Mouse (Mus musculus) CD8-positive naive resting alpha-beta T cell, adult 2 months (primary cell): ENCODE data around the gene Psenen.

Source experiments
- DNase-seq, 2 experiments: peaks; one replicate each; pipeline ENCODE4 v3.0.0; 2022; ENCODE audit warnings: low read depth in 2 of 2, low spot score in 2 of 2

Gene Psenen

GRCm38 (mm10) chr7:30563117-30563905, at the start of gene Psenen, which contains the start of the genes U2af1l4 and Gm49396:
Gene Psenen (minus strand): TSS chr7:30563627.
Gene U2af1l4 (plus strand): TSS chr7:30563301.
Gene Gm49396 (plus strand): TSS chr7:30563344.
- peak; percentile 89 to 91 for DNase-seq

DNA sequence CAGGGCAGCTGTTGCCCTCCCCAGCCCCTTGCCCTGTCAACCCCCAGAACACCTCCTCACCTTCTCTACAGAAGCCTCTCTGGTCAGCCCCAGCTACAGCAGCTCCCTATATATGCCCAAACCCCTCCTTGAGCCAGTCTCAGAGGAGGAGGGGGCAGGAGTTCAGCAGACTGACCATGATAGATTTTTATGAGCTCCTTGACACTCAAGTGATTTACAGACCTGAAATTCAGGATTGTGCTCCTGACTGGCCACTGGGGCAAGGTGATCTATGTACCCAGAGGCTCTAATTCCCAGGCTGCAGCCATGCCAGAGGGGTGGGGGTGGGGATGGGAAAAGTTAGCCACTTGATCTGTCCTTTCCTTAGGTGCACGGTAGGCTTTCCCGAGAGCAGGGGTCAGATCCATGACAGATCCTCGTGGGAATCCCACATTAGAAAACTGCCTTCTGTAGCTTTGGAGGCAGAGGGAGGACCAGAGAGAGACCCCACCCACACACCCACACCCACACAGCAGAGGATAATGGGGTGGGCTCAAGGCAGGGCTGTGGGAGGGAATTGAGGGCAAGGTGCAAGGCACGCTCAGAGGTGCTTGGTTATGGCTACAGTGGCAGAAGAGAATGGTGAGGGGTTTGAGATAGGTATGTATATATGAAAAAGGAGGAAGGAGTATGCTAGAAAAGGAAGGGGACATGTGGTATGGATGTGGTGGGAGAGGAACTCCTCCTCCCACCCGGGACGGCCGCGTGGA, 49.4 kb upstream of the Psenen start, which contains the start of gene Upk1a:
Upk1a (minus strand) TSS at position 194 of the 749 bp plus-strand sequence.
- DNase-seq, result no peak

DNA sequence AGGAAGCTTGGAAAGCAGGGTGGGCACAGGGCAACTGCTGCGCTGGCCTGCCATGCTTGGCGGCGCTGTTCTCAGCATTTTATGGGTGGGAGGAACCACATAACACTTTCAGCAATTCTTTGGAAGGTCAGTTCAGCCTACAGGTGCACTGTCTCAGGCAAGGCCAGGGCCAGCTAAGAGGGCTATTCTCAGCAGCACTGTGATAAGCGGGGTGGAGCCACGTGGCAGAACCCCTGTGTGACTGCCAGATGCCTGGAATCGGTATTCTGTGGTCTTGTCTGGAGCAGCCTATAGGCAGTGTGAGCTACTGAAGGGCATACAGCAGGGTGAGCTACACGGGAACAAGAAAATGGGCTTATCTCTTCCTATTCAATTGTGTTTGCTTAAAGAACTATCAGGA, 46.6 kb upstream of the Psenen start:
- no peak for DNase-seq

GRCm38 (mm10) chr7:30608476-30608875, 45.0 kb upstream of the Psenen start:
- DNase-seq, result no peak

GRCm38 (mm10) chr7:30607706-30608309, 44.4 kb upstream of the Psenen start:
- DNase-seq, result peak; percentile 48 to 67

DNA sequence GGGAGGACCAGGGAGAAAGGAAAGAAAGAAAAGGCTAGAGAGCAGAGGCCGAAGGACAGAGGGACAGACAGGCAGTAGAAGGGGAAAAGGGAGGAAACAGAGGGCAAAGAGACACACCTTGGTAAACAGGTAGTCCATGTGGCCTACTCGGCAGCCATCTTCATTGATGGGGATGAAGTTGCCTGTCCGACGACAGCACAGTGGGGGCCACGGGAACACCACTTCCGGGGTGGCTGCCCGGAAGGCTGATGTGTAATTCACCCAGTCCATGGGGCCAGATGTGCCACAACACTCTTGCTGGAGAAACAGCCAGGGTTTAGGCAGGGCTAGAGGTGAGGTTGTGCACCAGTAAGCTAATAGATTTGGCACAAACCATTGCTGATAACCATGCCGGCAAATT, 41.5 kb upstream of the Psenen start:
- DNase-seq, result no peak

GRCm38 (mm10) chr7:30604424-30604823, 41.0 kb upstream of the Psenen start:
- DNase-seq, result no peak

DNA sequence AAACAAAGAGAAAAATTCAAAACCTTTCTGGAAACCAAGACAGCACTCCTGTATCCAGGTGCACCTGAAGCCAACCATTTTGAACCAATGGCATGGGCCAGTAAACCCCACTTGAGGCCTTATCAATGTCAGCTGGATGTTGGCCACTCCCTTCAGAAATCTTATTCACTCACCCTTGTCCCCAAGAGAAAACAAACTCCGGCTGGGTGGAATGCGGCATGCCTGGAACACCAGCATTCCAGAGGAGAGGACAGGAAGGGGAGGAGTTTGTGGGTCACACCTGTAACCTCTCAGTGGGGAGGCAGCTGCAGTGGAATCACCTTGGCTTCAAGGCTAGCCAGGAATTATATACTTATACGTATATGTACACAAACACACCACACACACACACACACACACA, 39.2 kb upstream of the Psenen start:
- DNase-seq, result no peak

- no peak for DNase-seq
Measured at GRCm38 (mm10) chr7:30600651-30601050, 37.2 kb upstream of the Psenen start.

DNA sequence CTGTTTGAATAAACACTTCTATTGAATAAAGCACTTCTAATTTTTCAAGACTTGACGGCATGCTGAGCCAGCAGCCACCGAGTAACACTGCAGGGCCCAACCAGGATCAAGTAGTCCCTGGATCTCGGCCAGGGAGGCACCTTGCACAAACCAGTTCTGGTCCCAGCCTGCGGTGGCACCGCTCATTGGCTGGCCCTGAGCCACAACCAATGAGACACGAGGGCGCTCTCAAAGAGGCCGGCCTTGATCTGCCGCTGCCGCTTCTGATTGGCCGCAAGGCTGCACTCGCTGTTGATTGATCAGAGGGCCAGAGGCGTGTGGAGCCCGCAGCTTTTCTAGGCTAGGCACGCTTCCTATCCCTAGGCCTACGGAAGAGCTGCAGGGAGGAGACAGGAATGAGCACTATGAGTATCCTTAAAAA, 36.5 kb upstream of the Psenen start:
- DNase-seq, result peak in 1 of 2 experiments; percentile 14

- no peak for DNase-seq
Measured at GRCm38 (mm10) chr7:30598786-30599185, 35.4 kb upstream of the Psenen start, which contains the start of gene Zbtb32. Gene Zbtb32 (minus strand): TSS chr7:30598909.

GRCm38 (mm10) chr7:30596811-30597210, 33.4 kb upstream of the Psenen start:
- no peak for DNase-seq

- DNase-seq, result no peak
Measured at GRCm38 (mm10) chr7:30596093-30596492, 32.7 kb upstream of the Psenen start.

GRCm38 (mm10) chr7:30594510-30595024, 31.1 kb upstream of the Psenen start:
- no peak for DNase-seq

GRCm38 (mm10) chr7:30593579-30594509, 30.4 kb upstream of the Psenen start:
- no peak for DNase-seq

GRCm38 (mm10) chr7:30592772-30593423, 29.5 kb upstream of the Psenen start:
- DNase-seq, result no peak

GRCm38 (mm10) chr7:30591605-30591951, 28.2 kb upstream of the Psenen start:
- no peak for DNase-seq

- DNase-seq, result no peak
Measured at GRCm38 (mm10) chr7:30590927-30591604, 27.6 kb upstream of the Psenen start.
